Comparison of ENCODE assay signal across 7 mouse cellular contexts in genomic region chr4:125029891-125030614, GRCm38 (mm10). TPM values are rescaled to one million over a fixed set of nuclear protein-coding genes. Genes with fewer than 3 reads are reported as not detected.
DNase-seq lines count a peak whose midpoint lies in the region; ATAC-seq lines count a peak whose summit lies in the region.

No protein-coding gene starts in this region.

- peak; percentile 97 for DNase-seq in adrenal gland, postnatal 10 days
- peak; percentile 97 for DNase-seq in embryonic facial prominence, embryonic 10.5 days (ENCODE audit: low spot score)
- DNase-seq in kidney, adult 11 months: peak; percentile 94
- DNase-seq in limb, embryonic 10.5 days (ENCODE audit: low spot score): peak; percentile 99
- peak; percentile 83 for DNase-seq in spleen, adult 12 weeks (ENCODE audit: low spot score)

- H3K27ac ChIP-seq in embryonic facial prominence, embryonic 10.5 days (replicated peaks): peak overlapping the region; percentile 87
- peak overlapping the region; percentile 89 for H3K27ac ChIP-seq in limb, embryonic 10.5 days
- H3K27ac ChIP-seq in midbrain, embryonic 13.5 days: peak overlapping the region; percentile 51; the same call in 1 of the 2 replicates

- H3K27me3 ChIP-seq in embryonic facial prominence, embryonic 10.5 days (replicated peaks; ENCODE audit: low read depth, poor library complexity, severe bottlenecking): peaks cover 12% of the 10 kb centered on the region; the same call in 1 of the 2 replicates
- peaks cover 34% of the 10 kb centered on the region for H3K27me3 ChIP-seq in limb, embryonic 10.5 days (ENCODE audit: low read depth, poor library complexity, severe bottlenecking)
- no peaks in the 10 kb centered on the region for H3K27me3 ChIP-seq in midbrain, embryonic 13.5 days

- H3K9me3 ChIP-seq in embryonic facial prominence, embryonic 10.5 days: no peaks in the 10 kb centered on the region
- H3K9me3 ChIP-seq in limb, embryonic 10.5 days (replicated peaks): no peaks in the 10 kb centered on the region
- no peaks in the 10 kb centered on the region for H3K9me3 ChIP-seq in midbrain, embryonic 13.5 days

- peaks cover 21% of the 10 kb centered on the region for H3K4me1 ChIP-seq in embryonic facial prominence, embryonic 10.5 days
- H3K4me1 ChIP-seq in limb, embryonic 10.5 days: peaks cover 18% of the 10 kb centered on the region
- H3K4me1 ChIP-seq in midbrain, embryonic 13.5 days (replicated peaks): peaks cover 27% of the 10 kb centered on the region

- WGBS in embryonic facial prominence, embryonic 10.5 days: 1% methylated on average over 50 of the region's 50 CpGs
- WGBS in limb, embryonic 10.5 days: under 1% methylated on average over 50 of the region's 50 CpGs
- WGBS in midbrain, embryonic 13.5 days: under 1% methylated on average over 50 of the region's 50 CpGs

- H3K36me3 ChIP-seq in embryonic facial prominence, embryonic 10.5 days (replicated peaks): peaks cover 27% of the 10 kb centered on the region
- H3K36me3 ChIP-seq in limb, embryonic 10.5 days: peaks cover 30% of the 10 kb centered on the region
- peaks cover 12% of the 10 kb centered on the region for H3K36me3 ChIP-seq in midbrain, embryonic 13.5 days

- H3K4me3 ChIP-seq in embryonic facial prominence, embryonic 10.5 days: peak overlapping the region; percentile 98
- H3K4me3 ChIP-seq in limb, embryonic 10.5 days: peak overlapping the region; percentile 99
- peak overlapping the region; percentile 97 for H3K4me3 ChIP-seq in midbrain, embryonic 13.5 days (replicated peaks)

- peak; percentile 98 for ATAC-seq in granulocyte monocyte progenitor cell, adult 5-6 weeks (replicated peaks; ENCODE audit: poor library complexity, severe bottlenecking)
- ATAC-seq in midbrain, embryonic 13.5 days: peak; percentile 98

- H3K9ac ChIP-seq in midbrain, embryonic 13.5 days (replicated peaks): peak overlapping the region; percentile 93

- H3K4me2 ChIP-seq in midbrain, embryonic 13.5 days (replicated peaks): peak overlapping the region; percentile 92

RNA-seq across cellular contexts. Expression of gene Gnl2, which starts 13.7 kb away (rescaled TPM):
- total RNA-seq in adrenal gland, postnatal 10 days (2021): 10 to 100 TPM; 51.9 to 55.5 TPM
- 93.7 and 101 TPM in 2 replicates for polyA plus RNA-seq in embryonic facial prominence, embryonic 10.5 days (2016; fragmentation: Nextera tagmentation; extraction: Ambion mirVana)
- total RNA-seq in granulocyte monocyte progenitor cell, adult 5-6 weeks (2014; fragmentation: Nextera tagmentation): 67.9 and 84.5 TPM in 2 replicates
- 161 and 163 TPM in 2 replicates for total RNA-seq in granulocyte monocyte progenitor cell, adult 5-6 weeks (2017)
- polyA plus RNA-seq in limb, embryonic 10.5 days (2016; fragmentation: Nextera tagmentation; extraction: Ambion mirVana): 83.5 and 83.7 TPM in 2 replicates
- polyA plus RNA-seq in midbrain, embryonic 13.5 days (2015; fragmentation: Nextera tagmentation; extraction: Ambion mirVana): 94.8 and 99.1 TPM in 2 replicates

RNA-seq across cellular contexts. Expression of gene Dnali1, which starts 35.5 kb away (rescaled TPM):
- total RNA-seq in adrenal gland, postnatal 10 days (2021): not detected
- polyA plus RNA-seq in embryonic facial prominence, embryonic 10.5 days (2016; fragmentation: Nextera tagmentation; extraction: Ambion mirVana): 0.20 and 0.22 TPM in 2 replicates
- not detected in 2 replicates for total RNA-seq in granulocyte monocyte progenitor cell, adult 5-6 weeks (2014; fragmentation: Nextera tagmentation)
- total RNA-seq in granulocyte monocyte progenitor cell, adult 5-6 weeks (2017): not detected in 2 replicates
- polyA plus RNA-seq in limb, embryonic 10.5 days (2016; fragmentation: Nextera tagmentation; extraction: Ambion mirVana): 0.09 and 0.15 TPM in 2 replicates
- 0.45 and 0.89 TPM in 2 replicates for polyA plus RNA-seq in midbrain, embryonic 13.5 days (2015; fragmentation: Nextera tagmentation; extraction: Ambion mirVana)

RNA-seq across cellular contexts. Expression of gene Snip1, which starts 36.4 kb away (rescaled TPM):
- total RNA-seq in adrenal gland, postnatal 10 days (2021): 10 to 100 TPM; 15.5 to 16.7 TPM
- 34.9 and 35.1 TPM in 2 replicates for polyA plus RNA-seq in embryonic facial prominence, embryonic 10.5 days (2016; fragmentation: Nextera tagmentation; extraction: Ambion mirVana)
- total RNA-seq in granulocyte monocyte progenitor cell, adult 5-6 weeks (2014; fragmentation: Nextera tagmentation): 23.9 and 28.5 TPM in 2 replicates
- 28.5 and 30.5 TPM in 2 replicates for total RNA-seq in granulocyte monocyte progenitor cell, adult 5-6 weeks (2017)
- polyA plus RNA-seq in limb, embryonic 10.5 days (2016; fragmentation: Nextera tagmentation; extraction: Ambion mirVana): 35.5 and 35.7 TPM in 2 replicates
- polyA plus RNA-seq in midbrain, embryonic 13.5 days (2015; fragmentation: Nextera tagmentation; extraction: Ambion mirVana): 25.1 and 28.5 TPM in 2 replicates

RNA-seq across cellular contexts. Expression of gene Rspo1, which starts 43.8 kb away (rescaled TPM):
- 1 to 10 TPM; 5.2 to 6.0 TPM for total RNA-seq in adrenal gland, postnatal 10 days (2021)
- 8.2 TPM in 2 replicates for polyA plus RNA-seq in embryonic facial prominence, embryonic 10.5 days (2016; fragmentation: Nextera tagmentation; extraction: Ambion mirVana)
- total RNA-seq in granulocyte monocyte progenitor cell, adult 5-6 weeks (2014; fragmentation: Nextera tagmentation): 4.0 TPM in 1 of 2 replicates, not detected in the other
- 0.86 and 1.2 TPM in 2 replicates for total RNA-seq in granulocyte monocyte progenitor cell, adult 5-6 weeks (2017)
- polyA plus RNA-seq in limb, embryonic 10.5 days (2016; fragmentation: Nextera tagmentation; extraction: Ambion mirVana): 4.8 and 6.3 TPM in 2 replicates
- polyA plus RNA-seq in midbrain, embryonic 13.5 days (2015; fragmentation: Nextera tagmentation; extraction: Ambion mirVana): 3.5 and 7.6 TPM in 2 replicates

RNA-seq across cellular contexts. Expression of gene Meaf6, which starts 54.9 kb away (rescaled TPM):
- total RNA-seq in adrenal gland, postnatal 10 days (2021): 10 to 100 TPM; 23.8 to 36.0 TPM
- polyA plus RNA-seq in embryonic facial prominence, embryonic 10.5 days (2016; fragmentation: Nextera tagmentation; extraction: Ambion mirVana): 80.7 and 84.3 TPM in 2 replicates
- 53.2 and 99.6 TPM in 2 replicates for total RNA-seq in granulocyte monocyte progenitor cell, adult 5-6 weeks (2014; fragmentation: Nextera tagmentation)
- 42.4 and 52.9 TPM in 2 replicates for total RNA-seq in granulocyte monocyte progenitor cell, adult 5-6 weeks (2017)
- 64.2 and 70.9 TPM in 2 replicates for polyA plus RNA-seq in limb, embryonic 10.5 days (2016; fragmentation: Nextera tagmentation; extraction: Ambion mirVana)
- 171 and 181 TPM in 2 replicates for polyA plus RNA-seq in midbrain, embryonic 13.5 days (2015; fragmentation: Nextera tagmentation; extraction: Ambion mirVana)

Comparison
In these comparisons a context has a peak if more than half of its experiments do, and no peak if none do; other contexts are left out.
1. Peak in every context shown above with its lines: DNase-seq, ATAC-seq, H3K4me3 ChIP-seq and H3K27ac ChIP-seq.